Mouse (Mus musculus): ENCODE results near the gene Tgfbr3l.

Tgfbr3l gene

GRCm38 (mm10) chr8:4265160-4265914, 17.3 kb downstream of the Tgfbr3l start:
- no peak for DNase-seq (ENCODE audit: low spot score in 2 of 2)

GRCm38 (mm10) chr8:4267627-4268026, 19.6 kb downstream of the Tgfbr3l start:
- no peak for DNase-seq (ENCODE audit: low spot score in 2 of 2)

GRCm38 (mm10) chr8:4269609-4270008, 21.6 kb downstream of the Tgfbr3l start:
- no peak for DNase-seq (ENCODE audit: low spot score in 2 of 2)

- DNase-seq (ENCODE audit: low spot score in 2 of 2) = peak; percentile 78 to 92
Observed at GRCm38 (mm10) chr8:4275275-4276110, 27.5 kb downstream of the Tgfbr3l start, which contains the start of gene Timm44. Timm44 (minus strand) TSS chr8:4275913.

- DNase-seq (ENCODE audit: low spot score in 2 of 2) = no peak
Observed at GRCm38 (mm10) chr8:4276111-4276465, 28.1 kb downstream of the Tgfbr3l start.

- DNase-seq (ENCODE audit: low spot score in 2 of 2) = no peak
Observed at GRCm38 (mm10) chr8:4292738-4293137, 44.7 kb downstream of the Tgfbr3l start.

GRCm38 (mm10) chr8:4297822-4298221, 49.8 kb downstream of the Tgfbr3l start:
- no peak for DNase-seq (ENCODE audit: low spot score in 2 of 2)

All from spleen, postnatal 14 days (tissue).